Comparison of ENCODE assay signal across 23 mouse cellular contexts in the genomic region with DNA sequence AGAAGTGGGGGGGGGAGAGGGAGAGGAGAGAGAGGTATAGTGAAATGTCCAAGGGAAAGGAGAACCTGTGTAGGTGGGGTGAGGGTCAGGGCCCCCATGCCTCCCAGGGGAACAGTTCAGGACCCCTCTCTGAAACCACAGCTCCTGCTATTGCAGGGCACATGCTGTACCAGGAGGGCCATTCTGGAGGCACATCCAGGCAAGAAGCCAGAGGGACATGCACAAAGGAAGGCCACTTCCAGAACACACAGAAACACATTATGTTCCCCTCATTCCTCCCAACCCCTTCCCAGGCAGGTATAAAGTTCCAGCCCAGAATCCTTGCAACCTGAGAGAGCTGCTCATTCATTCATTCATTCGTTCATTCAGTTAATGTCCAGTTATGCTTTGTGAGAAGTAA.
"Had no signal": no experiment of that assay in that cellular context is flagged by ENCODE, and none has a peak within 500 bp of the region (broad histone marks: within the 10 kb centered on the region; RNA-seq: fewer than 3 reads in every experiment).

No protein-coding gene starts in this region.

- H3K4me3 ChIP-seq: heart, adult 2 months; heart, embryonic 13.5 days; heart, embryonic 15.5 days; kidney, embryonic 15.5 days; limb, embryonic 13.5 days; limb, embryonic 15.5 days; liver, embryonic 12.5 days had no signal

- DNase-seq: gastrocnemius, postnatal 14 days; gastrocnemius, postnatal 36 days; heart, adult 11 months; heart, adult 2 months; heart, postnatal 14 days; heart, postnatal 36 days; kidney, adult 11 months; kidney, adult 2 months; kidney, adult 9 months; kidney, postnatal 36 days; layer of hippocampus, postnatal 36 days; left cerebral cortex, postnatal 4 days had no signal

- H3K36me3 ChIP-seq: heart, embryonic 13.5 days; heart, embryonic 15.5 days; kidney, embryonic 15.5 days; limb, embryonic 13.5 days; limb, embryonic 15.5 days; liver, embryonic 12.5 days had no signal

- ATAC-seq: intestine, embryonic 16.5 days; liver, embryonic 12.5 days had no signal

- H3K27me3 ChIP-seq: heart, embryonic 13.5 days; heart, embryonic 15.5 days; kidney, embryonic 15.5 days; limb, embryonic 13.5 days; liver, embryonic 12.5 days had no signal

- H3K27ac ChIP-seq: heart, adult 2 months; heart, embryonic 13.5 days; heart, embryonic 15.5 days; kidney, embryonic 15.5 days; kidney, postnatal 0 days; limb, embryonic 13.5 days; limb, embryonic 15.5 days; liver, embryonic 12.5 days; liver, embryonic 14.5 days had no signal

- H3K4me2 ChIP-seq: heart, embryonic 11.5 days; heart, embryonic 13.5 days; heart, embryonic 15.5 days; kidney, embryonic 15.5 days; limb, embryonic 13.5 days; limb, embryonic 15.5 days; liver, embryonic 12.5 days had no signal

- H3K9me3 ChIP-seq: heart, embryonic 13.5 days; heart, embryonic 15.5 days; kidney, embryonic 15.5 days; limb, embryonic 13.5 days; limb, embryonic 15.5 days; liver, embryonic 12.5 days had no signal

- H3K9ac ChIP-seq: forebrain, postnatal 0 days; heart, embryonic 13.5 days; heart, embryonic 15.5 days; kidney, embryonic 15.5 days; limb, embryonic 13.5 days; limb, embryonic 15.5 days; liver, embryonic 12.5 days; liver, embryonic 14.5 days had no signal
